Mouse (Mus musculus) brain, embryonic 14.5 days (tissue): ENCODE data around the gene Arrdc2. TPM values are rescaled to one million over a fixed set of nuclear protein-coding genes. Genes with fewer than 3 reads are reported as not detected.
"Not testable (repeated sequence)": the region's sequence is repeated elsewhere in the genome, so short reads cannot be mapped to it uniquely, and the experiment has no call there.

Experiments
- DNase-seq: peaks from one replicate; pipeline ENCODE4 v3.0.0-alpha.2; 2011; ENCODE audit warnings: low read depth
- CTCF ChIP-seq: fragments of 200-500 bp; IDR thresholded peaks from 2 replicates; pipeline ENCODE4 v1.5.1; 2012; ENCODE audit warnings: inconsistent platforms, mild to moderate bottlenecking, moderate library complexity, borderline replicate concordance; ENCODE audit not compliant: insufficient read depth, insufficient read length; ENCODE audit errors: extremely low read depth
- POLR2A ChIP-seq: fragments of 200-500 bp; IDR thresholded peaks from 2 replicates; pipeline ENCODE4 v1.6.1; 2012; ENCODE audit warnings: mild to moderate bottlenecking, inconsistent platforms, borderline replicate concordance; ENCODE audit not compliant: poor library complexity, insufficient read depth, insufficient read length, severe bottlenecking; ENCODE audit errors: extremely low read depth
- polyA plus RNA-seq: library from polyadenylated mRNA; depleted of rRNA; stranded (reverse); fragments of >200 nt; gene quantifications from 2 replicates; pipeline ENCODE4 v1.2.3, GENCODE M21; 2012

Gene Arrdc2
- polyA plus RNA-seq, 1 experiment, result 27.2 TPM

GRCm38 (mm10) chr8:70825816-70826215 lies 13.7 kb downstream of the Arrdc2 start:
- no peak for DNase-seq
- no peak for TF ChIP-seq CTCF
- no peak for TF ChIP-seq POLR2A

DNA sequence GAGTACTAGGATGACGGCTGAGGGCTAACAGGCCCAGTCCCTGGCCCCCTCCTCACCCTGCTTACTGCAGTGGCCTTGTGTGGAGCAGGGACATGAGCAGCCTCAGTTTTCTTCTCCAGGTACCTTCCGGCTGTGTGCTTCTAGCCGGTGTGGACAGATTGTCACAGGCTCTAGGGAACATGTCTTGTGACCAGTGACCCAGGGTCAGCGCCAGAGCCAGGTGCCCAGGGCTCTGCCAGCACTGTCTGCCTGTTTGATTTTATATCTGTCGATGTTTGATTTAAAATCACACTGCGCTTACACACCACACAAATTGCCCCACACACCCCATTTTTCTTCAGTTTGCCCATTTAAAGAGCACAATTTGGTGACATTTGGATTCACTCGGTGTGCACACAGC lies 15.7 kb downstream of the Arrdc2 start:
- TF ChIP-seq CTCF, result no peak
- no peak for TF ChIP-seq POLR2A
- no peak for DNase-seq

GRCm38 (mm10) chr8:70822594-70822993 lies 16.9 kb downstream of the Arrdc2 start:
- not testable (repeated sequence) for DNase-seq

GRCm38 (mm10) chr8:70821992-70822391 lies 17.5 kb downstream of the Arrdc2 start:
- TF ChIP-seq CTCF, result no peak
- TF ChIP-seq POLR2A, result no peak
- DNase-seq, result no peak

GRCm38 (mm10) chr8:70821399-70821962 lies 18.0 kb downstream of the Arrdc2 start:
- TF ChIP-seq POLR2A (no peak), CTCF (peak; percentile 98)
- peak; percentile 70 for DNase-seq

GRCm38 (mm10) chr8:70820101-70820935 lies 19.2 kb downstream of the Arrdc2 start:
- TF ChIP-seq CTCF (no peak), POLR2A (no peak)
- peak; percentile 74 for DNase-seq

- DNase-seq, result no peak
- TF ChIP-seq CTCF, result no peak
- TF ChIP-seq POLR2A, result no peak
These were observed 22.8 kb downstream of the Arrdc2 start for GRCm38 (mm10) chr8:70816679-70817078.

DNA sequence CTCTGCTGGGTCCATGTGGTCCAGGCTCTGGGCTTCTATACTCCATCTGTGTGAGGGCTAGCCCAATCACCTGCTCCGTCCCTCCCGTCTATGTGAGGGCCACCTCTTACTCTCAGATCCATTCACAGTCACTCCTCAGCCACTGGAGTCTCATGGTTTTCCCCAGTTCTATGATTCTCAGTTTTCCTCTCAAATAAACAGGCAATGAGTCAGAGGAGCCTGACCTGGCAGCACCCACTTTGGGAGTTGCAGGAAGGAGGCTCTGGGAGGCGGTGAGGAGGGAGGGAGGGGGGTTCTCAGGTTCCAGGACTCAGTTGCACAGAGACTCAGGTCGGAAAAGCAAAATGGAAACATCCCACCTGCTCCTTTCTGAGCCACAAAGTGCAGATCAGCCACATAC lies 26.6 kb downstream of the Arrdc2 start:
- DNase-seq, result no peak
- no peak for TF ChIP-seq CTCF
- TF ChIP-seq POLR2A, result no peak

DNA sequence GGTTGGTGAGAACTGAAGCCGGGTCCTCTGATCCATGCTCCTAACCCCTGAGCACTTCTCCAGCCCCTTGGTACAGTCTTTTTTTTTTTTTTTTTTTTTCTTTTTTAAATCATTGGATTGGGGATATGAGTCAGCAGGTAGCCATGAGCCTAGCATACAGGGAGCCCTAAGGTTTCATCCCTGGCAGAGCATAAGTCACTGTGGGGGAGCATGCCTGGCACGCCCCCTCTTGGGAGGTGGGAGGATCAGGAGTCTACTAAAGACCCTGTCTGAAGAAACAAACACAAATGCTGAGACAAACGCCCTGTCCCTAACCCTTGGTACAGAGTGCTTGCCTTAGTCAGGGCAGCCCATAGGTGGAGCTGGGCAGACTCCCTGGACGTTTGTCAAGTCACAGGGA lies 27.5 kb downstream of the Arrdc2 start:
- DNase-seq, result no peak
- TF ChIP-seq CTCF (no peak), POLR2A (no peak)

- no peak for TF ChIP-seq CTCF
- TF ChIP-seq POLR2A, result no peak
- no peak for DNase-seq
These were observed 28.4 kb downstream of the Arrdc2 start for GRCm38 (mm10) chr8:70810962-70811680.

DNA sequence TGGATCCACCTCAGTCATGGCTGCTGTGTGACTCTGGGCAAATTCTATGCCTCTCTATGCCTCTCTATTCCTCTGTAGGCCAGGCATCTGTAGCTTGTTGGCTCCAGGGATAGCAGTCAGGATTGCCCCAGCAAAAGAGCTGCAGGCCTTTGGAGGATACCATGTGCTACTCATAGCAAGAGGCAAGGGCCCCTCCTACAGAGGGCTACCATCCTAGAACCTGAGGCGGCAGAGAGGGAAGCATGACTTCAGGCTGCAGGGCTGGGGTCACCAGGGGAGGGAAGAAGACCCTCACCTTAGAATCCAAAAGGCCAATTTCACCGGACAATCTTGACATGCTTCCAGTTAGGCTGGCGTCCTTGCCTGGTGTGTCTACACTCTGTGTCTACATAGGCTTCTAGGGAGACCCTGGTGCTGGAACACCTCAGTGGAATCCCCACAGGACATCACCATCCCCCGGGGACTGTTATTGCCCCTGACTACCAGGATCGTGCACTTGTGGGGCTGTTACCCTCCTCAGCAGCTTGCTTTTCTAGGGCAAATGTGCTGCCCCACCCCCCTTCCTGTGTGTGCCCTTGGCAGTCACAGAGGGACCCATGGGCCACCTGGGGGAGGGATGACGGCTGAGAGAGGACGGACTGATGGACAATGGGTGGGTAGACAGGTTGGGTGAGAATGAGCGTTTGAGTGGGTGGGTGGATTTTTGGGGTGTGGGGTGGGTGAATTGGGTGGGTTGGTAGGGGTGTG lies 30.4 kb downstream of the Arrdc2 start:
- no peak for TF ChIP-seq CTCF
- no peak for TF ChIP-seq POLR2A
- DNase-seq, result no peak
